Mouse (Mus musculus): Measurements from ENCODE around the gene Fam83g. TPM values are rescaled to one million over a fixed set of nuclear protein-coding genes. Genes with fewer than 3 reads are reported as not detected.
A peak's percentile ranks its signal among the peaks of the same experiment; 100 is the strongest.
"Not testable (repeated sequence)": the region's sequence is repeated elsewhere in the genome, so short reads cannot be mapped to it uniquely, and the experiment has no call there.

Fam83g gene
- under 1 TPM; 0.10 to 0.29 TPM for total RNA-seq (2021)
- long read RNA-seq, experiment 1, result 0 reads
- long read RNA-seq, experiment 2, result 0 reads

DNA sequence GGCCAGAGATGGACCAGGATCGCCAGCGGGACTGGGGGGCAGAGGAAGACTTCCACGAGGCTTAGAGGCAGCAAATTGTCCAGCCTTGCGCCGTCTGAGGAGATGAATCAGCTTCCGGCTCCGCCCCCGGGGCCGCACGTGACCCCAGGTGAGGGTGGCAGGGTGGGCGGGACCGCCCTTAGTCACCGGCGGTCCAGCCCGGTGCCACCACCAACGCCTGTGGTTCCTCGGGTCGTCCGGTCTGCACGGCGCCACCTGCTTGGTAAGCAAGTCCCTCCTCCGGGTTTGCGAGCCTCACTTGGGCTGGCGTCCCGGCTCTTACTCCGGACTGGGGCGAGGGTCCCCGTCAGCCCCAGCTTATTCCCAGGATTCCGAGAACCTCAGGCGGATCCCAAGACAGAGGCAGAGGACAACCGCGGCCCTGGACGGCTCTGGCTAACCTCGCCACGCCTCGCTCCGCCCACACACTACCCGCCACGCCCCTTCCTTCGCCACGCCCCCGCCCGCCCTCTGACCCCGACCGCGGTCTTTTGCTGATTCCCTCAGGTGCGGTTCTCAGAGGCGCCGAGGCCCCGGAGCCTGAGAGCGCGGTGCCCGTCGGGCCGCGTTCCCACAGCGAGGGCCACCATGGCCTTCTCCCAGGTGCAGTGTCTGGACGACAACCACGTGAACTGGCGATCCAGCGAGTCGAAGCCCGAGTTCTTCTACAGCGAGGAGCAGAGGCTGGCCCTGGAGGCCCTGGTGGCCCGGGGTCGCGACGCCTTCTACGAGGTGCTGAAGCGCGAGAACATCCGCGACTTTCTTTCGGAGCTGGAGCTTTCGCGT, at the start of gene Fam83g:
Gene Fam83g (plus strand): TSS at position 185 of the 825 bp plus-strand sequence.
- DNase-seq, result peak; percentile 46

GRCm38 (mm10) chr11:61636309-61636708, 47.6 kb upstream of the Fam83g start:
- not testable (repeated sequence) for DNase-seq

- no peak for DNase-seq
Measured at GRCm38 (mm10) chr11:61637413-61637812, 46.5 kb upstream of the Fam83g start.

GRCm38 (mm10) chr11:61637856-61638255, 46.0 kb upstream of the Fam83g start:
- DNase-seq, result no peak

DNA sequence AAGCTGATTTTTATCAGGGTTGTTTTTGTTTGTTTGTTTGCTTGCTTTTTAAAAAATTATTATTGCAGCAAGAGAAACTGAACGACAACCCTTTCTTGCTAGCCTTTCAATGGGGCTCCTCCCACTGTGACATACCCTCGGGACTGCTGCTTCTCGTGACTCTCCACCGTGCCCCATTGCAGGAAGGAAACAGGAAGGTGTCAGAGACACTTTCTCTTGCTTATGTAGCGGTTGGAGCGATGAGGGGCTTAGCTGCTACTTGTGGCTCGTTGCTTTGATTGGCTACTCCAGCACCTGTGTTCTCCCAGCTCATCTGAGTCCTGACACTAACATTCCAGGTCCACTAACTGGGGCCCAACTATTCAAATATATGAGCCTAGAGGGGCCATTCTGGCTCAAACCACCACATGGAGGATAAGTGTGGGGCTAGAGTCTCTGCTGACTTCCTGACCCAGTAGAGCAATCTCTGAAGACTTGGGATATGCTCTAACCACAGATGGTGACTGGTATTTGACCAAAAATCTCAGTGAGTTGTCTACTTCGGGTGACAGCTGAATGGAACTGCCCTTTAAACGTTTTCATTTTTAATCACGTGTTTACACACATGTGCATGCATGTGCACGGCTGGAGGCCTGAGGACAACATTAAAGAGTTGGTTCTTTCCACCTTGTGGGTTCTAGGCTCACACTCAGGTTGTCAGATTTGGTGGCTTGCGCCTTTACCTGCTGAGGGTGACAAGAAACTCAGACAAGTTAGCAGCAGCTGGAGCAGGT, 44.9 kb upstream of the Fam83g start:
- no peak for DNase-seq

DNA sequence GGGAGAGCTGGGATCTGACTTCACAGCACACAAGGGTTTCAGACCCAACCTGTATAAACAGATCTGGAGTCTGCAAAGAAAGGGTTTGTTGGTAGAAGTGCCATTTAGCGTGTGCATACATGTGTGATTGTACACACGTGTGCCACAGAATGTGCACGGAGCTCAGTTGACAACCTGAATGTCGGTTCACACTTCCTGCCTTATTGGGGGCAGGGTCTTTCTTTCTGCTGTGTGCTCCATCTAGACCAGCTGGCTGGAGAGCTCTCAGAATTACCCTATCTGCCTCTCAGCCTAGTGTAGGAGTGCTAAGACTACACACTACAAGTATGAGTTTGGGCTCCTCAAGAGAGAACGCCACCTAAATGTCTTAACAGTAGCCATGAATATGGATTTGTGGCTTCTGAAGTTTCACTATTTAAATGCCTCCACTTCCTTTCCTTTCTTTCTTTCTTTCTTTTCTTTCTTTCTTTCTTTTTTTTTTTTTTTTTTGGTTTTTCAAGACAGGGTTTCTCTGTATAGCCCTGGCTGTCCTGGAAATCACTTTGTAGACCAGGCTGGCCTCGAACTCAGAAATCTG, 44.2 kb upstream of the Fam83g start:
- DNase-seq, result no peak

DNA sequence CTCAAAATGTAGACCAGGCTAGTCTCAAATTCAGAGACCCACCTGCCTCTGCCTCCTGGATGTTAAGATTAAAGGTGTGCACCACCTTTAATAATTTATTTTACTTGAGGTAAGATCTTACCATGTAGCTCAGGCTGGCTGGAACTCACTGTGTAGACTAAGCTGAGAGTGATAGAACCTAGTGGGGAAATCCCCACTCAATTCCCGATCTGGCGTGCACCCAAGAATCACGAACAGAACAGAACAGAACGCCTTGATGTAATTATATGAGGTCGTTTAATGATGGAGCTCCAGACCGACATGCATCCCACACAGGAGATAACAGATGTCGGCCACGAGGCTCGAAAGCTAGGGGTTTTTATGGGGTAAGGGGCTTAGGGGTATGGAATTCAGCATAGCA, 43.3 kb upstream of the Fam83g start:
- DNase-seq, result not testable (repeated sequence)

GRCm38 (mm10) chr11:61642106-61642505, 41.8 kb upstream of the Fam83g start:
- no peak for DNase-seq

DNA sequence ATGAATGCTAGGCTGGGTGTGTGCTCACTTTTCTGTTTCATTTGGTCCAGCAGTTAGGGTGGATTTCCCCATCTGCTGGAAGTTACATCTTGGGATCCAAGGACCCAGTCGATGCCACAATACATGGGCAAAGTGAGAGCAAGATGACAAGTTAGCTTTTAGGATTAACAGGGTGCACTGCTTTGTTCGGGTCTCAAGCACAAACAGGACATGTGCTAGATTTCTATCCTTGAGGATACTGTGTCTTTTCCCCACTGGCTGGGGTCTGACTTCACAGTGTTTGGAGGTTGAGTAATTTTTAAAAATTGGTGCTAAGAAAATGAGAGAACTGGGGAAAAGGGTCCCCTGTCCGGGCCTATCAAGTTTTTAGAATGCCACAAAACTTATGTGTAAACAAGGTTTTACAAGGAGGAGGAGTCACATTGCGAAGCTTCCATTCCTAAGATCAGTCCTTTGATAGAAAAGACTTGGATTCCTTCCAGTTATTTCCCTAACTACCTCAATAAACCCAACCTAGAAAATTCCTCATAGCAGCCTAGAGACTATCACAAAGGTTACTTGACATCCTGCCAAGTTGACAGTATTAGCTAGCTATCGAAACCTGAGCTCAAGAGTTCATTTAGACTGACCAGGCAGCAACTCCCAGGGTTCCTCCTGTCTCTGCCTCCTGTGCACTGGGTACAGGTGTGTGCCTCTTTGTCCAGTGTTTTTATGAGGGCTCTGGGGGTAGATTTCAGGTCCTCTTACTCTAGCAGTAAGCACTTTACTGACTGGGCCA, 40.5 kb upstream of the Fam83g start:
- DNase-seq, result no peak

- no peak for DNase-seq
Measured at GRCm38 (mm10) chr11:61644576-61645326, 39.1 kb upstream of the Fam83g start.

- no peak for DNase-seq
Measured at GRCm38 (mm10) chr11:61645357-61645857, 38.5 kb upstream of the Fam83g start.

DNA sequence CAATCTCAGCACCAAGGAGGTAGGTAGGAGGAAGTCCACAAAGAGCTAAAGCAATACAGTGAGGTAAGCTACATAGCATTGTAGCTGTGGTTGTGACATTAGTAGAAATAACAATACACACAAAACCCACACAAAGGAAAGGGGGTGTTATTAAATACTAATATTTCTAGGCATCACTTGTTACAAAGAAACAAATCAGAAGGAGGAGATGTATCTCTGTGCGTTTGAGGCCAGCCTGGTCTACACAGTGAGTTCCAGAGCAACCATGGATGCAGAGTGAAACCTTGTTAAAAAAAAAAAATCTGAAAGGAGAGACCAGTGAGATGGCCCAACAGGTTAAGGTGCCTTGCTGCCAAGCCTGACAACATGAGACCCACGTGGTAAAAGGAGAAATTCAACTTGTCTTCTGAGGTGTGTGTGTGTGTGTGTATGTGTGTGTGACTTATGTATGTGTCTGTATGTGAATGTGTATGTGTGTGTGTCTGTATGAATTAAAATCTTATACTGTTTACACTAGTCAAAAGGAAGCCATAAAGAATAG, 37.3 kb upstream of the Fam83g start:
- no peak for DNase-seq

GRCm38 (mm10) chr11:61647110-61647910, 36.6 kb upstream of the Fam83g start:
- no peak for DNase-seq

DNA sequence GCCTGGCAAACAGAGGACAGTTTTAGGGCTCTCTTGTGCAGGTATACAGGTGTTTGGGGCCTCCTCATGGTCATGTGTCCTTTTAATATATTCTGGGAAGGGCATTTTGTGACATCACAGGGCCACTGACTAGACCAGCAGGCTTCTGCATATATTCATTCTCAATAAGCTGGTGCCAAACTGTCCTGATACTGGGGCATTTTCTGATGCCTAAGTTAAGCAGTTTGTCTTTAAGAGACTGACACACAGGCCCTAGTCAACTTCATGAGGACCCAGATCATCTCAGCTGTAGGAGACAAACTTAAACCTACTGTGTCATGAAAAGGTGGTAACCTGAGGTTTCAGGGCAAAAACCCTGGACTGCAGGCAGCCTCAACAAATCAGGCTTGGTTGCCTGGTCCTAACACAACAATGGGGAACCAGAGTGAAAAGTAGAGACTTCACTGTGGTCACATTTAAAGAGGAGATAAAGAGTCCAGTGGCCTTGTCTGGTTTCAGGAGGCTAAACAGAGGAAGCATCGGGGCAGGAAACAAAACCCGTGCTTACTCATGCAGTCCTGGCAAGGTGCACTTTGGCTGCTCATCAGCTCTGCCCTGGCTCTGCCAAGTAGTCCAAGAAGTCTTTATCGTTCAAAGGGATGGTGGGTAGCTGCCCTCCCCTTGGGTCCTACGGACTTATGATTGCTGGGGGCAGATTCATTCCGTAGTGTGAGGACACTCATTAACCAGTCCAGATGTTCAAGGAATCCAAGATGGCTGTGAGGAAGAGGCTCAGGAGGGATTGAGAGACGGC, 35.7 kb upstream of the Fam83g start:
- DNase-seq, result no peak

- DNase-seq, result no peak
Measured at GRCm38 (mm10) chr11:61648749-61649115, 35.2 kb upstream of the Fam83g start.

GRCm38 (mm10) chr11:61649163-61649580, 34.7 kb upstream of the Fam83g start:
- DNase-seq, result no peak

DNA sequence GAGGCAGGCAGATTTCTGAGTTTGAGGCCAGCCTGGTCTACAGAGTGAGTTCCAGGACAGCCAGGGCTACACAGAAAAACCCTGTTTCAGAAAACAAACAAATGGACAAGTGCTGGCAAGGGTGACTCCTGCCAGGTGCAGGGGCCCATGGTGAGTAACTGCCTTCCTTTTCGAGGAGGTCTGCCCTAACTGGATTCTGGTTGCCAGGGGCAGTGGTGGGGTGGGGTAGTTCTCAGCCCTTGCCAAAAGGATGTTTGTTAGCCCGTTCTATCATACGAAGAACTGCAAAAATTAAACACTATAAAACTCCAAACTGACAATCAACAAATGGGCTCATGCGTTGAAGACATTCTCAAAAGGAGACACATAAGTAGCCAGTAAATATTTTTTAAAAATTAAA, 34.3 kb upstream of the Fam83g start:
- DNase-seq, result no peak

DNA sequence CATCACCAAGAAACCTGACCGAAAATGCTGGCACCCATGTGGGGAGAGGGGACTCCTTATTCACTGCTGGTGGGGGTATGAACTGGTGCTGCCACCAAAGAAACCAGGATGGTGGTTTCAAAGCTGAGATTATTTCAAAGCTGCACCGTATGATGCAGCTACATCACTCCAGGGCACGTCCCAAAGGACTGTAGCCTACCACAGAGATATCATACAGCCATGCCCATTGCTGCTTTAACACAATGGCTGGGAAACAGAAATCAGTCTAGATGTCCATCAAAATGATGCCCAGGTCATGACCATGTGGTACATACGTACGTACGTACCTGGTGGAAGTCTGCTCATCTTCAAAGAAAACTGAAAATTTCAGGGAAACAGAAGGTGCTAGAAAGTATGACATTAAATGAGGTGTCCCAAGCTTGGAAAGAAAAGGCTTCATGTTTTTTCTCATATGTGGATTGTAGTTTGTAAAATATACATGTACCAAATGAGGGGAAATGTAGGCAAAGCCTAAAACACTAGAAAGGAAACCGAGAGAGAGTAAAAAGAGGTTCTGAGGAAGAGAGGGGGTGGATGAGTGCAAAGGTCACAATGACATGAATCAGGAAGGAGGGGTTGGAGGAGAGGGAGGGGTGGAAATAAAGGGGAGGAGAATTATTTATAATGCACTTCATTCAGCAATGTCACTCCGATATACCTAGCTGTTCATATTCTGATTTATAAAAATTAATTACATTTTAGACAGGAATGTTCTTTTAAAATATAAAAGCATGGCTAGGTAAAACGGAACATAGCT, 33.2 kb upstream of the Fam83g start:
- no peak for DNase-seq
